Mouse (Mus musculus) cortical plate, adult 2 months (tissue): Measurements from ENCODE around the gene Btn2a2.

Experiments used
- CTCF ChIP-seq: fragments of 200-500 bp; IDR thresholded peaks from 2 replicates; pipeline ENCODE4 v1.5.1; 2011; ENCODE audit warnings: mild to moderate bottlenecking, control low read depth, low read length; ENCODE audit not compliant: insufficient read depth; ENCODE audit errors: extremely low read depth
- POLR2A ChIP-seq: fragments of 200-500 bp; IDR thresholded peaks from 2 replicates; pipeline ENCODE4 v1.6.1; 2011; ENCODE audit warnings: mild to moderate bottlenecking, low read length, control low read depth; ENCODE audit not compliant: insufficient read depth; ENCODE audit errors: extremely low read depth

- TF ChIP-seq CTCF = no peak
- no peak for TF ChIP-seq POLR2A
Observed at GRCm38 (mm10) chr13:23505662-23506345, 17.1 kb upstream of the Btn2a2 start.
